Mouse (Mus musculus): ENCODE measurements around the gene Cdhr3. TPM values are rescaled to one million over a fixed set of nuclear protein-coding genes. Genes with fewer than 3 reads are reported as not detected.
A peak's percentile ranks its signal among the peaks of the same experiment; 100 is the strongest.

The Cdhr3 gene
- polyA plus RNA-seq, 1 experiment from 2014 or later, result 0.20 TPM

GRCm38 (mm10) chr12:33109531-33109930 lies 16.9 kb upstream of the Cdhr3 start:
- Histone ChIP-seq H3K9ac (replicated peaks) (no peak overlapping the region), H3K4me1 (peaks cover 32% of the 10 kb centered on the region), H3K4me2 (replicated peaks) (no peak overlapping the region), H3K27ac (replicated peaks) (no peak overlapping the region), H3K27me3 (no peaks in the 10 kb centered on the region), H3K36me3 (no peaks in the 10 kb centered on the region), H3K4me3 (no peak overlapping the region), H3K9me3 (no peaks in the 10 kb centered on the region)
- peak; percentile 69 for ATAC-seq (replicated peaks)

- 48% methylated on average over 10 of the region's 10 CpGs for WGBS
- Histone ChIP-seq H3K4me3 (no peak overlapping the region), H3K9ac (replicated peaks) (no peak overlapping the region), H3K27me3 (no peaks in the 10 kb centered on the region), H3K4me1 (peaks cover 42% of the 10 kb centered on the region), H3K9me3 (no peaks in the 10 kb centered on the region), H3K4me2 (replicated peaks) (no peak overlapping the region), H3K27ac (replicated peaks) (peak overlapping the region; percentile 81), H3K36me3 (no peaks in the 10 kb centered on the region)
- ATAC-seq (replicated peaks), result no peak; the same call in 1 of the 2 replicates
These were observed 13.9 kb upstream of the Cdhr3 start for GRCm38 (mm10) chr12:33106438-33107167.

GRCm38 (mm10) chr12:33105724-33106123 lies 13.0 kb upstream of the Cdhr3 start:
- Histone ChIP-seq H3K4me1 (peaks cover 33% of the 10 kb centered on the region), H3K27ac (replicated peaks) (peak overlapping the region; percentile 81; the same call in 1 of the 2 replicates), H3K9ac (replicated peaks) (no peak overlapping the region), H3K36me3 (no peaks in the 10 kb centered on the region), H3K4me2 (replicated peaks) (no peak overlapping the region), H3K27me3 (no peaks in the 10 kb centered on the region), H3K4me3 (no peak overlapping the region), H3K9me3 (no peaks in the 10 kb centered on the region)
- WGBS, result 65% methylated on average over 4 of the region's 4 CpGs
- no peak for ATAC-seq (replicated peaks)

GRCm38 (mm10) chr12:33102342-33103115 lies 9.9 kb upstream of the Cdhr3 start:
- Histone ChIP-seq H3K9me3 (no peaks in the 10 kb centered on the region), H3K4me1 (peaks cover 29% of the 10 kb centered on the region), H3K36me3 (no peaks in the 10 kb centered on the region), H3K4me3 (no peak overlapping the region), H3K27ac (replicated peaks) (peak overlapping the region; percentile 70), H3K27me3 (no peaks in the 10 kb centered on the region), H3K9ac (replicated peaks) (no peak overlapping the region), H3K4me2 (replicated peaks) (peak overlapping the region; percentile 20)
- peak; percentile 79 for ATAC-seq (replicated peaks)
- WGBS, result 17% methylated on average over 15 of the region's 15 CpGs

GRCm38 (mm10) chr12:33101627-33102026 lies 9.0 kb upstream of the Cdhr3 start:
- 0 out of 2 replicates have a peak, but pooled peaks have one; percentile 29 for ATAC-seq (replicated peaks)
- H3K27ac ChIP-seq (replicated peaks), result no peak overlapping the region

GRCm38 (mm10) chr12:33096017-33096416 lies 3.3 kb upstream of the Cdhr3 start:
- Histone ChIP-seq H3K36me3 (no peaks in the 10 kb centered on the region), H3K4me3 (no peak overlapping the region), H3K4me2 (replicated peaks) (no peak overlapping the region), H3K9me3 (no peaks in the 10 kb centered on the region), H3K9ac (replicated peaks) (no peak overlapping the region), H3K4me1 (peaks cover 2% of the 10 kb centered on the region; the same call in 1 of the 2 replicates), H3K27ac (replicated peaks) (no peak overlapping the region), H3K27me3 (no peaks in the 10 kb centered on the region)
- WGBS, result 76% methylated on average over 3 of the region's 3 CpGs
- ATAC-seq (replicated peaks), result no peak

More at GRCm38 (mm10) chr12:33101627-33102026, 9.0 kb upstream of the Cdhr3 start:
- Histone ChIP-seq H3K4me1 (peaks cover 23% of the 10 kb centered on the region), H3K9me3 (no peaks in the 10 kb centered on the region), H3K27me3 (no peaks in the 10 kb centered on the region), H3K4me3 (no peak overlapping the region), H3K36me3 (no peaks in the 10 kb centered on the region), H3K4me2 (replicated peaks) (no peak overlapping the region), H3K9ac (replicated peaks) (no peak overlapping the region)
- WGBS, result 73% methylated on average over 8 of the region's 8 CpGs

GRCm38 (mm10) chr12:33092196-33092595 lies 479 bp downstream of the Cdhr3 start:
- no peak overlapping the region for H3K9ac ChIP-seq (replicated peaks)
- peaks cover 2% of the 10 kb centered on the region; the same call in 1 of the 2 replicates for H3K4me1 ChIP-seq
- H3K9me3 ChIP-seq, result no peaks in the 10 kb centered on the region
- H3K36me3 ChIP-seq, result no peaks in the 10 kb centered on the region
- 88% methylated on average over 2 of the region's 2 CpGs for WGBS
- no peaks in the 10 kb centered on the region for H3K27me3 ChIP-seq
- H3K4me3 ChIP-seq, result no peak overlapping the region
- H3K27ac ChIP-seq (replicated peaks), result no peak overlapping the region
- no peak for ATAC-seq (replicated peaks)
- no peak overlapping the region for H3K4me2 ChIP-seq (replicated peaks)

GRCm38 (mm10) chr12:33086151-33086550 lies 6.5 kb downstream of the Cdhr3 start:
- Histone ChIP-seq H3K27me3 (no peaks in the 10 kb centered on the region), H3K4me2 (replicated peaks) (no peak overlapping the region), H3K4me3 (no peak overlapping the region), H3K9me3 (no peaks in the 10 kb centered on the region), H3K9ac (replicated peaks) (no peak overlapping the region), H3K36me3 (no peaks in the 10 kb centered on the region), H3K4me1 (peaks cover 14% of the 10 kb centered on the region), H3K27ac (replicated peaks) (no peak overlapping the region)
- peak; percentile 61 for ATAC-seq (replicated peaks)
- 5% methylated on average over 5 of the region's 5 CpGs for WGBS

GRCm38 (mm10) chr12:33084683-33085082 lies 8.0 kb downstream of the Cdhr3 start:
- no peak for ATAC-seq (replicated peaks)
- H3K36me3 ChIP-seq, result no peaks in the 10 kb centered on the region
- H3K4me1 ChIP-seq, result peaks cover 14% of the 10 kb centered on the region
- H3K4me3 ChIP-seq, result no peak overlapping the region
- H3K4me2 ChIP-seq (replicated peaks), result no peak overlapping the region
- 35% methylated on average over 2 of the region's 2 CpGs for WGBS
- H3K27me3 ChIP-seq, result no peaks in the 10 kb centered on the region
- no peak overlapping the region for H3K9ac ChIP-seq (replicated peaks)
- no peak overlapping the region for H3K27ac ChIP-seq (replicated peaks)
- no peaks in the 10 kb centered on the region for H3K9me3 ChIP-seq

- ATAC-seq (replicated peaks), result peak; percentile 42
- no peaks in the 10 kb centered on the region for H3K36me3 ChIP-seq
- no peak overlapping the region for H3K27ac ChIP-seq (replicated peaks)
- no peak overlapping the region for H3K9ac ChIP-seq (replicated peaks)
- no peaks in the 10 kb centered on the region for H3K9me3 ChIP-seq
- no peak overlapping the region for H3K4me2 ChIP-seq (replicated peaks)
- H3K4me3 ChIP-seq, result no peak overlapping the region
- H3K27me3 ChIP-seq, result no peaks in the 10 kb centered on the region
- 37% methylated on average over 5 of the region's 5 CpGs for WGBS
- H3K4me1 ChIP-seq, result peaks cover 14% of the 10 kb centered on the region
These were observed 9.3 kb downstream of the Cdhr3 start for GRCm38 (mm10) chr12:33083362-33083761.

- ATAC-seq (replicated peaks), result no peak
- no peaks in the 10 kb centered on the region for H3K27me3 ChIP-seq
These were observed 16.4 kb downstream of the Cdhr3 start for GRCm38 (mm10) chr12:33076309-33076708.

GRCm38 (mm10) chr12:33071901-33072672 lies 20.6 kb downstream of the Cdhr3 start:
- Histone ChIP-seq H3K9me3 (no peaks in the 10 kb centered on the region), H3K27ac (replicated peaks) (peak overlapping the region; percentile 84), H3K4me3 (no peak overlapping the region), H3K27me3 (no peaks in the 10 kb centered on the region), H3K9ac (replicated peaks) (peak overlapping the region; percentile 18), H3K4me1 (peaks cover 25% of the 10 kb centered on the region), H3K36me3 (no peaks in the 10 kb centered on the region), H3K4me2 (replicated peaks) (no peak overlapping the region)
- ATAC-seq (replicated peaks), result peak; percentile 57
- WGBS, result 11% methylated on average over 8 of the region's 8 CpGs

More at GRCm38 (mm10) chr12:33076309-33076708, 16.4 kb downstream of the Cdhr3 start:
- H3K9me3 ChIP-seq, result no peaks in the 10 kb centered on the region
- no peak overlapping the region for H3K4me2 ChIP-seq (replicated peaks)
- H3K27ac ChIP-seq (replicated peaks), result no peak overlapping the region
- peaks cover 23% of the 10 kb centered on the region for H3K4me1 ChIP-seq
- no peaks in the 10 kb centered on the region for H3K36me3 ChIP-seq
- WGBS, result 54% methylated on average over 3 of the region's 3 CpGs
- H3K9ac ChIP-seq (replicated peaks), result no peak overlapping the region
- no peak overlapping the region for H3K4me3 ChIP-seq

All from forebrain, embryonic 15.5 days (tissue).